Mouse (Mus musculus) CH12.LX (cell line): Measurements from ENCODE around the gene Zfpl1. TPM values are rescaled to one million over a fixed set of nuclear protein-coding genes. Genes with fewer than 3 reads are reported as not detected.

Source experiments
- DNase-seq: peaks from one replicate; pipeline ENCODE4 v3.0.0-alpha.2; 2013; ENCODE audit errors: extremely low read depth
- H3K27ac ChIP-seq: 2 replicates; pipeline ENCODE4 v1.5.1; 2012; ENCODE audit warnings: low read depth, mild to moderate bottlenecking, control low read depth, moderate library complexity; ENCODE audit not compliant: insufficient read depth
- H3K27me3 ChIP-seq: replicated peaks from 2 replicates; pipeline ENCODE3; 2012; ENCODE audit warnings: inconsistent platforms
- H3K36me3 ChIP-seq, 2 experiments: replicated peaks in 1 of 2; 2 replicates each; pipeline versions ENCODE3 to v1.6.1; 2012; ENCODE audit warnings: inconsistent platforms in 1 of 2, low read length in 1 of 2, mild to moderate bottlenecking in 1 of 2, mixed read lengths in 1 of 2, moderate library complexity in 1 of 2; ENCODE audit not compliant: control insufficient read depth in 1 of 2, insufficient read depth in 1 of 2
- H3K4me1 ChIP-seq, 2 experiments: 2 replicates each; pipeline ENCODE4 v1.6.1; 2012; ENCODE audit warnings: inconsistent platforms in 1 of 2, moderate library complexity in 1 of 2; ENCODE audit not compliant: insufficient read depth in 2 of 2, control insufficient read depth in 1 of 2
- H3K4me2 ChIP-seq: 2 replicates; pipeline ENCODE4 v1.6.1; 2012; ENCODE audit warnings: low read depth, mild to moderate bottlenecking, control low read depth; ENCODE audit not compliant: poor library complexity, insufficient read depth, severe bottlenecking
- H3K4me3 ChIP-seq, 3 experiments: fragments of 150-350 bp in 1 of 3; sonication (generic) in 1 of 3; replicated peaks in 1 of 3; 2 replicates each; pipeline versions ENCODE3 to v1.5.1; 2011 to 2012; ENCODE audit warnings: low read depth in 2 of 3, low read length in 2 of 3, mild to moderate bottlenecking in 2 of 3, moderate library complexity in 2 of 3, control low read depth in 1 of 3, improper control_type of control experiment in 1 of 3, inconsistent platforms in 1 of 3, mixed read lengths in 1 of 3; ENCODE audit not compliant: poor library complexity in 1 of 3
- H3K79me2 ChIP-seq: replicated peaks from 2 replicates; pipeline ENCODE4 v1.6.1; 2012; ENCODE audit warnings: mild to moderate bottlenecking, moderate library complexity; ENCODE audit not compliant: control insufficient read depth, poor library complexity, insufficient read depth, severe bottlenecking; ENCODE audit errors: extremely low read depth
- H3K9ac ChIP-seq: 2 replicates; pipeline ENCODE4 v1.6.1; 2012; ENCODE audit warnings: low read depth, mild to moderate bottlenecking, control low read depth, moderate library complexity; ENCODE audit not compliant: insufficient read depth
- H3K9me3 ChIP-seq: replicated peaks from 2 replicates; pipeline ENCODE3; 2012; ENCODE audit warnings: low read length, inconsistent platforms, mixed read lengths
- BHLHE40 ChIP-seq: IDR thresholded peaks from 2 replicates; pipeline ENCODE4 v1.6.1; 2011; ENCODE audit warnings: mild to moderate bottlenecking, low read depth, low read length, improper control_type of control experiment
- CHD2 ChIP-seq: IDR thresholded peaks from 2 replicates; pipeline ENCODE4 v1.6.1; 2011; ENCODE audit warnings: low read length, improper control_type of control experiment
- ELF1 ChIP-seq: IDR thresholded peaks from 2 replicates; pipeline ENCODE4 v1.6.1; 2014; ENCODE audit warnings: low read depth, mild to moderate bottlenecking, inconsistent platforms, low read length, improper control_type of control experiment
- HCFC1 ChIP-seq: IDR thresholded peaks from 2 replicates; pipeline ENCODE4 v1.6.1; 2012; ENCODE audit warnings: low read depth, mild to moderate bottlenecking, inconsistent platforms, low read length, improper control_type of control experiment
- IRF4 ChIP-seq: IDR thresholded peaks from 2 replicates; pipeline ENCODE4 v1.6.1; 2014; ENCODE audit warnings: low read depth, mild to moderate bottlenecking, inconsistent platforms, low read length, improper control_type of control experiment
- MAX ChIP-seq: IDR thresholded peaks from 2 replicates; pipeline ENCODE4 v1.6.1; 2011; ENCODE audit warnings: low read length, improper control_type of control experiment
- MAZ ChIP-seq: IDR thresholded peaks from 2 replicates; pipeline ENCODE4 v1.6.1; 2012; ENCODE audit warnings: low read depth, mild to moderate bottlenecking, inconsistent platforms, low read length, improper control_type of control experiment, moderate library complexity
- MEF2A ChIP-seq: IDR thresholded peaks from 2 replicates; pipeline ENCODE4 v1.6.1; 2014; ENCODE audit warnings: low read depth, mild to moderate bottlenecking, inconsistent platforms, low read length, improper control_type of control experiment, borderline replicate concordance
- MXI1 ChIP-seq: IDR thresholded peaks from 2 replicates; pipeline ENCODE4 v1.6.1; 2011; ENCODE audit warnings: mild to moderate bottlenecking, low read depth, low read length, improper control_type of control experiment
- MYC ChIP-seq: IDR thresholded peaks from 2 replicates; pipeline ENCODE4 v1.6.1; 2011; ENCODE audit warnings: low read depth, mild to moderate bottlenecking, improper control_type of control experiment, low read length
- POLR2A ChIP-seq: IDR thresholded peaks from 2 replicates; pipeline ENCODE4 v1.6.1; 2011; ENCODE audit warnings: low read depth, mild to moderate bottlenecking, improper control_type of control experiment, low read length
- TBP ChIP-seq: conservative IDR thresholded peaks from 2 replicates; pipeline ENCODE4 v1.6.1; 2011; ENCODE audit warnings: low read depth, low read length, improper control_type of control experiment
- TCF12 ChIP-seq: IDR thresholded peaks from 2 replicates; pipeline ENCODE4 v1.6.1; 2014; ENCODE audit warnings: low read depth, mild to moderate bottlenecking, inconsistent platforms, low read length, improper control_type of control experiment
- UBTF ChIP-seq: IDR thresholded peaks from 2 replicates; pipeline ENCODE4 v1.6.1; 2012; ENCODE audit warnings: low read depth, mild to moderate bottlenecking, inconsistent platforms, low read length, improper control_type of control experiment, moderate library complexity
- USF2 ChIP-seq: conservative IDR thresholded peaks from 2 replicates; pipeline ENCODE4 v1.6.1; 2011; ENCODE audit warnings: low read depth, low read length, improper control_type of control experiment
- ZC3H11A ChIP-seq: IDR thresholded peaks from 2 replicates; pipeline ENCODE4 v1.6.1; 2012; ENCODE audit warnings: low read depth, mild to moderate bottlenecking, inconsistent platforms, low read length, improper control_type of control experiment
- ZNF384 ChIP-seq: IDR thresholded peaks from 2 replicates; pipeline ENCODE4 v1.6.1; 2012; ENCODE audit warnings: low read depth, low read length, improper control_type of control experiment, inconsistent platforms
- dilution Hi-C: fragments of 300-500 bp; cut with MboI; formaldehyde crosslinking; loops from 2 replicates; pipeline ENCODE4 v1.14.3; 2020; ENCODE audit warnings: low sequenced_read_pairs; ENCODE audit not compliant: extremely low pct_unique_long_range_greater_than_20kb, extremely low pct_ligation_motif_present
- in situ Hi-C: fragments of 300-500 bp; cut with MboI; formaldehyde crosslinking; loops from 3 replicates; pipeline ENCODE4 v1.14.3; 2019; ENCODE audit warnings: low sequenced_read_pairs, low pct_ligation_motif_present, low pct_unique_long_range_greater_than_20kb, mixed read lengths
- polyA plus RNA-seq: library from polyadenylated mRNA; unstranded; fragments of >175 nt; gene quantifications from 2 replicates; pipeline ENCODE4 v1.2.1, GENCODE M21; 2012; ENCODE audit warnings: low read depth; ENCODE audit not compliant: insufficient read length
- total RNA-seq, 2 experiments: library from RNA; depleted of rRNA; stranded (reverse); fragments of 300-350 nt in 1 of 2; fragments of >200 nt in 1 of 2; gene quantifications; 2 replicates each; pipeline ENCODE4 v1.2.3; 2012 to 2014

The Zfpl1 gene
- total and polyA plus RNA-seq, 3 experiments, result 26.1 to 40.9 (median 26.8) TPM

GRCm38 (mm10) chr19:6094119-6094518, 9.4 kb upstream of the Zfpl1 start, which contains the start of gene AC131692.1:
TSS of gene AC131692.1 (plus strand) at chr19:6094419.
- no peak within 1 kb of the TSS for H3K4me3 ChIP-seq
- H3K79me2 ChIP-seq, result peaks cover 11% of the 10 kb centered on the region
- TF ChIP-seq BHLHE40 (no peak), ZNF384 (no peak), MEF2A (no peak), POLR2A (no peak), MAZ (no peak), MAX (no peak)
- dilution Hi-C loops, result no loop called here
- H3K27ac ChIP-seq, result no peak within 1 kb of the TSS
- DNase-seq, result no peak
- peaks cover 0 to 5% of the 10 kb centered on the region in 2 experiments; a peak in 1 of 4 replicates for H3K4me1 ChIP-seq
- H3K9me3 ChIP-seq, result no peaks in the 10 kb centered on the region
- peaks cover 65 to 91% of the 10 kb centered on the region in 2 experiments for H3K36me3 ChIP-seq
- no peak within 1 kb of the TSS for H3K4me2 ChIP-seq
- H3K9ac ChIP-seq, result no peak within 1 kb of the TSS
- H3K27me3 ChIP-seq, result no peaks in the 10 kb centered on the region
- in situ Hi-C loops, result no loop called here

GRCm38 (mm10) chr19:6088841-6089240, 4.1 kb upstream of the Zfpl1 start:
- Histone ChIP-seq H3K4me3 (no peak overlapping the region), H3K4me1 (peaks cover 2 to 31% of the 10 kb centered on the region in 2 experiments), H3K27me3 (no peaks in the 10 kb centered on the region), H3K36me3 (peaks cover 62 to 74% of the 10 kb centered on the region in 2 experiments), H3K4me2 (no peak overlapping the region), H3K27ac (no peak overlapping the region), H3K9me3 (no peaks in the 10 kb centered on the region), H3K9ac (no peak overlapping the region), H3K79me2 (peaks cover 46% of the 10 kb centered on the region)
- TF ChIP-seq MAZ, result no peak
- TF ChIP-seq TCF12, result no peak
- no peak for TF ChIP-seq ELF1
- no peak for DNase-seq
- in situ Hi-C loops, result loop anchor here (5.0 kb wide), 1 partner anchor 33 kb away; no protein-coding TSS in a partner anchor
- dilution Hi-C loops, result no loop called here

- peaks cover 58 to 75% of the 10 kb centered on the region in 2 experiments for H3K36me3 ChIP-seq
- H3K9ac ChIP-seq, result peak overlapping the region; percentile 94
- H3K4me2 ChIP-seq, result peak overlapping the region; percentile 89
- no peaks in the 10 kb centered on the region for H3K27me3 ChIP-seq
- in situ Hi-C loops (loop anchor here (5.0 kb wide), 1 partner anchor 37 kb away; no protein-coding TSS in a partner anchor), dilution Hi-C loops (no loop called here)
- H3K27ac ChIP-seq, result peak overlapping the region; percentile 66; the same call in 1 of the 2 replicates
- H3K79me2 ChIP-seq, result peaks cover 43% of the 10 kb centered on the region
- peak; percentile 43 for TF ChIP-seq HCFC1
- no peak for TF ChIP-seq USF2
- TF ChIP-seq ELF1, result peak; percentile 84
- no peak for TF ChIP-seq ZC3H11A
- peak; percentile 34; the same call in 1 of the 2 replicates for TF ChIP-seq UBTF
- TF ChIP-seq POLR2A, result peak; percentile 52
- peak; percentile 26 for TF ChIP-seq MXI1
- TF ChIP-seq IRF4, result peak; percentile 87
- TF ChIP-seq MYC, result peak; percentile 64
- peak; percentile 81 for TF ChIP-seq TBP
- TF ChIP-seq TCF12, result no peak; the same call in 1 of the 2 replicates
- TF ChIP-seq ZNF384, result peak; percentile 99
- peak; percentile 86 for TF ChIP-seq CHD2
- DNase-seq, result peak; percentile 93
- peaks cover 4 to 36% of the 10 kb centered on the region in 2 experiments for H3K4me1 ChIP-seq
- H3K4me3 ChIP-seq, result peak overlapping the region; percentile 90 to 98 (median 98)
- H3K9me3 ChIP-seq, result no peaks in the 10 kb centered on the region
Measured at GRCm38 (mm10) chr19:6085417-6085879, 692 bp upstream of the Zfpl1 start.
